9 mouse cellular contexts compared by ENCODE assay signal in the genomic region with DNA sequence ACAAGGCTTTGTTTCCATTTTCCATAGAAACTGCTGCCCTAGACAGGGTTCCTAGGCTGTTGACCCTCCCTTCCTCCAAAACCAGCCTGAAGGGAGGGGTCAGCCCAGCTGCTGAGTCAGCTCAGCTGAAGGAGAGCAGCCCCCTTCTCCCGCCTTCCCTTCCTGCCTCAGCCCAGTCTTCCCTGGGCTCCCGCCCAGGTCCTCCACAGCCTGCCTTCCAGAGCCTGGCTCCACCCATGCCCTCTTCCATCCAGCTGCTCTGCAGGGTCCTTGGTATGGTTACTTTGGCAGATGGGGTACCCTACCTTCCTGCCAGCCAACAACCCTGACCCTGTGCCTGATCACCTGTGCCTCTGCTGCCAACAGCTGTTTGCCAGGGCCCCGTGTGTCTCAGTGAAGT. TPM values are rescaled to one million over a fixed set of nuclear protein-coding genes. Genes with fewer than 3 reads are reported as not detected.
A peak's percentile ranks its signal among the peaks of the same experiment; 100 is the strongest.
DNase-seq lines count a peak whose midpoint lies in the region; ATAC-seq lines count a peak whose summit lies in the region.
"Had no signal": no experiment of that assay in that cellular context is flagged by ENCODE, and none has a peak within 500 bp of the region (broad histone marks: within the 10 kb centered on the region; RNA-seq: fewer than 3 reads in every experiment).

No protein-coding gene starts in this region.

- H3K27me3 ChIP-seq in lung, embryonic 16.5 days (ENCODE audit: control insufficient read depth, insufficient read depth, low read depth, low read length): no peaks in the 10 kb centered on the region
- no peaks in the 10 kb centered on the region for H3K27me3 ChIP-seq in forebrain, embryonic 11.5 days (ENCODE audit: control insufficient read depth, insufficient read depth, low read length)

- H3K4me3 ChIP-seq in lung, embryonic 16.5 days (ENCODE audit: low read length): no peak overlapping the region
- H3K4me3 ChIP-seq in forebrain, embryonic 11.5 days (ENCODE audit: low read depth, low read length): no peak overlapping the region

- H3K4me2 ChIP-seq in lung, embryonic 16.5 days (ENCODE audit: low read depth, low read length): no peak overlapping the region
- H3K4me2 ChIP-seq in forebrain, embryonic 11.5 days (ENCODE audit: low read depth, low read length, severe bottlenecking): no peak overlapping the region

- H3K9ac ChIP-seq in lung, embryonic 16.5 days (ENCODE audit: low read length): no peak overlapping the region
- no peak overlapping the region for H3K9ac ChIP-seq in forebrain, embryonic 11.5 days (ENCODE audit: low read length)

- no peaks in the 10 kb centered on the region for H3K9me3 ChIP-seq in lung, embryonic 16.5 days (ENCODE audit: control insufficient read depth, low read length)
- no peaks in the 10 kb centered on the region for H3K9me3 ChIP-seq in forebrain, embryonic 11.5 days (ENCODE audit: control insufficient read depth, low read length)

- no peak for DNase-seq in lung, adult 18-20 months
- DNase-seq in forebrain, embryonic 11.5 days (ENCODE audit: low spot score): no peak
- DNase-seq in heart, postnatal 36 days: peak; percentile 41 to 54
- DNase-seq in lung, postnatal 14 days: peak; percentile 61
- no peak for DNase-seq in cerebellum, adult 8-10 months
- DNase-seq in left cerebral cortex, postnatal 25 days (ENCODE audit: low spot score in 2 of 2): no peak
- DNase-seq in adrenal gland, postnatal 36 days: no peak

- H3K36me3 ChIP-seq in lung, embryonic 16.5 days (ENCODE audit: control insufficient read depth, insufficient read depth, low read length): peaks cover 22% of the 10 kb centered on the region
- H3K36me3 ChIP-seq in forebrain, embryonic 11.5 days (ENCODE audit: control insufficient read depth, insufficient read depth, low read length): peaks cover 4% of the 10 kb centered on the region

- peak overlapping the region; percentile 54 for H3K27ac ChIP-seq in lung, embryonic 16.5 days (ENCODE audit: low read length)
- H3K27ac ChIP-seq in forebrain, embryonic 11.5 days (ENCODE audit: low read depth, low read length): no peak overlapping the region
- H3K27ac ChIP-seq: macrophage had no signal

- WGBS in lung, embryonic 16.5 days: 17% methylated on average over 3 of the region's 3 CpGs
- 25% methylated on average over 3 of the region's 3 CpGs for WGBS in forebrain, embryonic 11.5 days

- intact Hi-C loops in heart, postnatal 36 days (cut with DNase I): no loop called here
- intact Hi-C loops in left cerebral cortex, postnatal 25 days (cut with DNase I): loop anchor here (5.0 kb wide), 1 partner anchor 34 kb away; the partner anchor contains the start of gene Rem2

- peaks cover 8% of the 10 kb centered on the region; the same call in 1 of the 2 replicates for H3K4me1 ChIP-seq in lung, embryonic 16.5 days (replicated peaks; ENCODE audit: control insufficient read depth, insufficient read depth, low read length)
- no peaks in the 10 kb centered on the region; the same call in 1 of the 2 replicates for H3K4me1 ChIP-seq in forebrain, embryonic 11.5 days (replicated peaks; ENCODE audit: control insufficient read depth, insufficient read depth, low read length)

- ATAC-seq in lung, embryonic 16.5 days (ENCODE audit: low read depth): peak; percentile 87
- peak; percentile 49; the same call in 1 of the 2 replicates for ATAC-seq in forebrain, embryonic 11.5 days (replicated peaks; ENCODE audit: low FRiP score)

RNA-seq across cellular contexts. Expression of gene Mmp14, which starts 11.8 kb away (rescaled TPM):
- 176 and 183 TPM in 2 replicates for polyA plus RNA-seq in lung, embryonic 16.5 days (2015; fragmentation: Nextera tagmentation; extraction: Ambion mirVana)
- 70.7 and 71.6 TPM in 2 replicates for polyA plus RNA-seq in forebrain, embryonic 11.5 days (2014; fragmentation: Nextera tagmentation; extraction: Ambion mirVana)
- 10 to 100 TPM; 12.6 to 19.1 TPM for total RNA-seq in heart, postnatal 36 days (2021)
- 10 to 100 TPM in 1 of 2 experiments, 1 to 10 TPM in 1; 7.9 to 14.8 TPM for total RNA-seq in left cerebral cortex, postnatal 25 days (2021)
- total RNA-seq in adrenal gland, postnatal 36 days (2021): 10 to 100 TPM; 42.2 to 54.4 TPM

RNA-seq across cellular contexts. Expression of gene Mrpl52, which starts 16.5 kb away (rescaled TPM):
- polyA plus RNA-seq in lung, embryonic 16.5 days (2015; fragmentation: Nextera tagmentation; extraction: Ambion mirVana): 258 and 287 TPM in 2 replicates
- polyA plus RNA-seq in forebrain, embryonic 11.5 days (2014; fragmentation: Nextera tagmentation; extraction: Ambion mirVana): 220 and 221 TPM in 2 replicates
- total RNA-seq in heart, postnatal 36 days (2021): 100 to 1,000 TPM; 118 to 126 TPM
- total RNA-seq in left cerebral cortex, postnatal 25 days (2021): 10 to 100 TPM; 89.1 to 94.2 TPM
- 100 to 1,000 TPM; 211 to 217 TPM for total RNA-seq in adrenal gland, postnatal 36 days (2021)

RNA-seq across cellular contexts. Expression of gene Lrp10, which starts 20.7 kb away (rescaled TPM):
- polyA plus RNA-seq in lung, embryonic 16.5 days (2015; fragmentation: Nextera tagmentation; extraction: Ambion mirVana): 61.9 and 64.2 TPM in 2 replicates
- polyA plus RNA-seq in forebrain, embryonic 11.5 days (2014; fragmentation: Nextera tagmentation; extraction: Ambion mirVana): 28.8 and 29.9 TPM in 2 replicates
- total RNA-seq in heart, postnatal 36 days (2021): 10 to 100 TPM; 55.5 to 57.6 TPM
- total RNA-seq in left cerebral cortex, postnatal 25 days (2021): 10 to 100 TPM; 20.6 to 26.9 TPM
- total RNA-seq in adrenal gland, postnatal 36 days (2021): 100 to 1,000 TPM; 106 to 131 TPM

RNA-seq across cellular contexts. Expression of gene Slc7a7, which starts 25.6 kb away (rescaled TPM):
- 14.2 and 17.0 TPM in 2 replicates for polyA plus RNA-seq in lung, embryonic 16.5 days (2015; fragmentation: Nextera tagmentation; extraction: Ambion mirVana)
- 4.5 and 5.0 TPM in 2 replicates for polyA plus RNA-seq in forebrain, embryonic 11.5 days (2014; fragmentation: Nextera tagmentation; extraction: Ambion mirVana)
- 1 to 10 TPM; 4.1 to 6.1 TPM for total RNA-seq in heart, postnatal 36 days (2021)
- 1 to 10 TPM; 1.7 to 2.8 TPM for total RNA-seq in left cerebral cortex, postnatal 25 days (2021)
- 1 to 10 TPM; 3.8 to 4.0 TPM for total RNA-seq in adrenal gland, postnatal 36 days (2021)

RNA-seq across cellular contexts. Expression of gene Rem2, which starts 32.7 kb away (rescaled TPM):
- 19.6 and 22.4 TPM in 2 replicates for polyA plus RNA-seq in lung, embryonic 16.5 days (2015; fragmentation: Nextera tagmentation; extraction: Ambion mirVana)
- 18.8 and 19.8 TPM in 2 replicates for polyA plus RNA-seq in forebrain, embryonic 11.5 days (2014; fragmentation: Nextera tagmentation; extraction: Ambion mirVana)
- not detected for total RNA-seq in heart, postnatal 36 days (2021)
- 1 to 10 TPM; 3.5 to 6.6 TPM for total RNA-seq in left cerebral cortex, postnatal 25 days (2021)
- total RNA-seq in adrenal gland, postnatal 36 days (2021): under 1 TPM; 0.66 to 0.79 TPM
- polyA plus RNA-seq: macrophage had no signal

Comparison
In these comparisons a context has a peak if more than half of its experiments do, and no peak if none do; other contexts are left out.
1. DNase-seq: peak in heart, postnatal 36 days (2 of 2) and lung, postnatal 14 days (single experiment); none in lung, adult 18-20 months (0 of 2), forebrain, embryonic 11.5 days (single experiment), cerebellum, adult 8-10 months (single experiment), left cerebral cortex, postnatal 25 days (0 of 2) and adrenal gland, postnatal 36 days (0 of 2).